Comparison of ENCODE assay signal across 8 mouse cellular contexts in the genomic region with DNA sequence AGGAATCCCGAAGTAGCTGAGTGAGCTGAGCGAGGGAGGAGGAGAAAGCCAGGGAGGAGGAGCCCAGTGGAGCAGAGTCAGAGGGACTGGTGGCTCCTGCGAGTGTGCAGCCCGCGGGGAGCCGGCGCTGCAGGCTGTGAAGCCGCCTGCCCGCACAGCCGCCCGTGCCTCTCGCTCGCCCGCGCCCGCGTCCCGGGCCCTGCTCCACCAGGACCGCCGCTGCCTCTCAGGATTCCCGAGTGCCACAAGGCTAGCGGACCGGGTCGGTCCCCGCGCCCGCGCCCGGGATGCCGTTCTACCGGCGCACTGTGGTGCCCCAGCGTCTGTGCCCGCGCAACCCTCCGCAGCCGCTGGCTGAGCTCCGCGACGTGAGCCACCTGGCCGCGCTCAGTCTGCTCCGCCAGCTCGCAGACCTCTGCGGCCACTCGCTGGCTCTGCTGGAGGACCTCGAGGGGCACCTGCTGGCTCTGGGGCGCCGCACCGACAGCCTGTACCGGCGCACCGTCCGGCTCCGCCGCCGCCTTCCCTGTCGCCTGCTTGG. TPM values are rescaled to one million over a fixed set of nuclear protein-coding genes. Genes with fewer than 3 reads are reported as not detected.
DNase-seq lines count a peak whose midpoint lies in the region; ATAC-seq lines count a peak whose summit lies in the region.

A gene (plus strand): TSS at position 105 of the 541 bp plus-strand sequence.

- no peak for ATAC-seq in erythroblast, adult 5-6 weeks (replicated peaks; ENCODE audit: low FRiP score, poor library complexity, severe bottlenecking)

- H3K36me3 ChIP-seq in megakaryocyte, embryonic 14.5 days (replicated peaks; ENCODE audit: low read length) = no peaks in the 10 kb centered on the region

- H3K4me3 ChIP-seq in megakaryocyte, embryonic 14.5 days (replicated peaks) = peak within 1 kb of the TSS; percentile 89

- peaks cover 11% of the 10 kb centered on the region for H3K4me1 ChIP-seq in megakaryocyte, embryonic 14.5 days

- intact Hi-C loops in gastrocnemius, postnatal 14 days (cut with DNase I; ENCODE audit: low total_unique reads) = no loop called here
- intact Hi-C loops in left cerebral cortex, postnatal 25 days (cut with DNase I) = no loop called here

- peaks cover 87% of the 10 kb centered on the region for H3K27me3 ChIP-seq in megakaryocyte, embryonic 14.5 days (replicated peaks)

- peak; percentile 62 for DNase-seq in adrenal gland, postnatal 10 days
- peak; percentile 52 to 66 for DNase-seq in cerebellum, postnatal 14 days
- peak; percentile 45 for DNase-seq in gastrocnemius, postnatal 14 days
- peak; percentile 3 for DNase-seq in induced T-regulatory cell, adult 2 months (ENCODE audit: low read depth)
- DNase-seq in left cerebral cortex, postnatal 25 days (ENCODE audit: low spot score in 2 of 2) = peak; percentile 13 to 60
- peak; percentile 24 for DNase-seq in right cerebral cortex, postnatal 14 days

- H3K9me3 ChIP-seq in megakaryocyte, embryonic 14.5 days = peaks cover 10% of the 10 kb centered on the region

RNA-seq across cellular contexts. Expression of the gene that starts here (rescaled TPM):
- total RNA-seq in adrenal gland, postnatal 10 days (2021) = 10 to 100 TPM in 1 of 2 experiments, 1 to 10 TPM in 1; 8.4 to 11.8 TPM
- total RNA-seq in gastrocnemius, postnatal 14 days (2021) = 1 to 10 TPM; 3.7 to 5.6 TPM
- 10 to 100 TPM; 34.8 to 35.2 TPM for total RNA-seq in left cerebral cortex, postnatal 25 days (2021)
- 0.01 TPM in 1 of 2 replicates, not detected in the other for polyA plus RNA-seq in megakaryocyte, embryonic 14.5 days (2012; ENCODE audit: insufficient read depth, low replicate concordance)
- total RNA-seq in erythroblast, adult 5-6 weeks (2015; ENCODE audit: low replicate concordance) = 12.5 and 31.3 TPM in 2 replicates
- 5.8 and 6.0 TPM in 2 replicates for total RNA-seq in erythroblast, adult 5-6 weeks (2017; ENCODE audit: low replicate concordance)

Comparison
In these comparisons a context has a peak if more than half of its experiments do, and no peak if none do; other contexts are left out.
1. DNase-seq: peak in every context shown above with its lines; median percentile 62 in adrenal gland, postnatal 10 days; 59 in cerebellum, postnatal 14 days; 45 in gastrocnemius, postnatal 14 days; 36 in left cerebral cortex, postnatal 25 days; 24 in right cerebral cortex, postnatal 14 days; 3 in induced T-regulatory cell, adult 2 months.